Mouse (Mus musculus) heart, embryonic 10.5 days (tissue): ENCODE measurements around the gene Celf2. TPM values are rescaled to one million over a fixed set of nuclear protein-coding genes. Genes with fewer than 3 reads are reported as not detected.

Source experiments
- DNase-seq: peaks from one replicate; pipeline ENCODE4 v3.0.0-alpha.2; 2017; ENCODE audit warnings: low spot score
- H3K27ac ChIP-seq: fragments of 300-500 bp; sonication (generic); 2 replicates; pipeline ENCODE4 v1.5.1; 2016; ENCODE audit warnings: mild to moderate bottlenecking
- H3K27me3 ChIP-seq: fragments of 300-500 bp; sonication (generic); 2 replicates; pipeline ENCODE4 v1.6.1; 2016; ENCODE audit warnings: mild to moderate bottlenecking; ENCODE audit not compliant: poor library complexity, insufficient read depth, severe bottlenecking
- H3K36me3 ChIP-seq: fragments of 300-500 bp; sonication (generic); 2 replicates; pipeline ENCODE4 v1.6.1; 2016; ENCODE audit warnings: mild to moderate bottlenecking, moderate library complexity
- H3K4me1 ChIP-seq: fragments of 300-500 bp; sonication (generic); 2 replicates; pipeline ENCODE4 v1.6.1; 2016; ENCODE audit warnings: mild to moderate bottlenecking
- H3K4me3 ChIP-seq: fragments of 300-500 bp; sonication (generic); 2 replicates; pipeline ENCODE4 v1.5.1; 2016; ENCODE audit warnings: mild to moderate bottlenecking, moderate library complexity
- H3K9me3 ChIP-seq: fragments of 300-500 bp; sonication (generic); 2 replicates; pipeline ENCODE4 v1.6.1; 2016; ENCODE audit warnings: mild to moderate bottlenecking, moderate library complexity
- WGBS: fragments of 180-500 bp; shearing (Covaris S2); methylation state at CpG from one replicate; pipeline ENCODE4 v1.1.7; 2016; 5-methylcytosine and 5-hydroxymethylcytosine counted together
- polyA plus RNA-seq: library from polyadenylated mRNA; unstranded; fragments of >200 nt; fragmentation: Nextera tagmentation; extraction: Ambion mirVana; gene quantifications from 2 replicates; pipeline ENCODE4 v1.2.1, GENCODE M21; 2016

Celf2 gene
- polyA plus RNA-seq, 1 experiment from 2014 or later: 38.2 TPM

- Histone ChIP-seq H3K36me3 (no peaks in the 10 kb centered on the region), H3K4me3 (no peak overlapping the region), H3K27ac (no peak overlapping the region), H3K27me3 (no peaks in the 10 kb centered on the region), H3K9me3 (no peaks in the 10 kb centered on the region), H3K4me1 (no peaks in the 10 kb centered on the region)
- no peak for DNase-seq
- 82% methylated on average over 6 of the region's 6 CpGs for WGBS
These were observed 525.5 kb downstream of the Celf2 start for GRCm38 (mm10) chr2:6983902-6984301.

GRCm38 (mm10) chr2:6976300-6976699, 533.1 kb downstream of the Celf2 start:
- H3K27me3 ChIP-seq: no peaks in the 10 kb centered on the region
- no peak overlapping the region for H3K27ac ChIP-seq
- no peaks in the 10 kb centered on the region for H3K9me3 ChIP-seq
- H3K4me3 ChIP-seq: no peak overlapping the region
- no peaks in the 10 kb centered on the region for H3K4me1 ChIP-seq
- 89% methylated on average over 2 of the region's 2 CpGs for WGBS
- H3K36me3 ChIP-seq: no peaks in the 10 kb centered on the region
- DNase-seq: no peak

GRCm38 (mm10) chr2:6969228-6969627, 540.1 kb downstream of the Celf2 start:
- 81% methylated on average over 6 of the region's 6 CpGs for WGBS
- Histone ChIP-seq H3K4me1 (no peaks in the 10 kb centered on the region), H3K27me3 (no peaks in the 10 kb centered on the region), H3K36me3 (no peaks in the 10 kb centered on the region), H3K27ac (no peak overlapping the region), H3K9me3 (no peaks in the 10 kb centered on the region), H3K4me3 (no peak overlapping the region)
- no peak for DNase-seq

GRCm38 (mm10) chr2:6965243-6965642, 544.1 kb downstream of the Celf2 start:
- no peaks in the 10 kb centered on the region for H3K36me3 ChIP-seq
- no peaks in the 10 kb centered on the region for H3K9me3 ChIP-seq
- DNase-seq: no peak
- H3K4me1 ChIP-seq: no peaks in the 10 kb centered on the region
- no peak overlapping the region for H3K4me3 ChIP-seq
- no peaks in the 10 kb centered on the region for H3K27me3 ChIP-seq
- no peak overlapping the region for H3K27ac ChIP-seq

GRCm38 (mm10) chr2:6950702-6951101, 558.7 kb downstream of the Celf2 start:
- Histone ChIP-seq H3K27me3 (no peaks in the 10 kb centered on the region), H3K4me3 (no peak overlapping the region), H3K4me1 (peaks cover 3% of the 10 kb centered on the region; the same call in 1 of the 2 replicates), H3K27ac (no peak overlapping the region), H3K9me3 (no peaks in the 10 kb centered on the region), H3K36me3 (no peaks in the 10 kb centered on the region)
- 80% methylated on average over 4 of the region's 4 CpGs for WGBS
- DNase-seq: no peak

GRCm38 (mm10) chr2:6945638-6946415, 563.5 kb downstream of the Celf2 start:
- Histone ChIP-seq H3K36me3 (no peaks in the 10 kb centered on the region), H3K4me1 (no peaks in the 10 kb centered on the region), H3K27ac (no peak overlapping the region), H3K9me3 (no peaks in the 10 kb centered on the region), H3K27me3 (no peaks in the 10 kb centered on the region), H3K4me3 (no peak overlapping the region)
- 78% methylated on average over 9 of the region's 9 CpGs for WGBS
- no peak for DNase-seq

GRCm38 (mm10) chr2:6943651-6944050, 565.7 kb downstream of the Celf2 start:
- no peak overlapping the region for H3K4me3 ChIP-seq
- H3K27me3 ChIP-seq: no peaks in the 10 kb centered on the region
- no peaks in the 10 kb centered on the region for H3K36me3 ChIP-seq
- no peak for DNase-seq
- H3K9me3 ChIP-seq: no peaks in the 10 kb centered on the region
- no peak overlapping the region for H3K27ac ChIP-seq
- 82% methylated on average over 8 of the region's 8 CpGs for WGBS
- H3K4me1 ChIP-seq: no peaks in the 10 kb centered on the region

GRCm38 (mm10) chr2:6942635-6943390, 566.5 kb downstream of the Celf2 start:
- DNase-seq: no peak
- H3K9me3 ChIP-seq: no peaks in the 10 kb centered on the region
- H3K27ac ChIP-seq: no peak overlapping the region
- no peaks in the 10 kb centered on the region for H3K4me1 ChIP-seq
- no peak overlapping the region for H3K4me3 ChIP-seq
- H3K36me3 ChIP-seq: no peaks in the 10 kb centered on the region
- no peaks in the 10 kb centered on the region for H3K27me3 ChIP-seq
- 87% methylated on average over 2 of the region's 2 CpGs for whole genome bisulfite sequencing

GRCm38 (mm10) chr2:6939143-6939542, 570.2 kb downstream of the Celf2 start:
- Histone ChIP-seq H3K27ac (no peak overlapping the region), H3K9me3 (no peaks in the 10 kb centered on the region), H3K36me3 (no peaks in the 10 kb centered on the region), H3K4me3 (no peak overlapping the region), H3K4me1 (no peaks in the 10 kb centered on the region), H3K27me3 (no peaks in the 10 kb centered on the region)
- no peak for DNase-seq
- 95% methylated on average over 2 of the region's 2 CpGs for WGBS

GRCm38 (mm10) chr2:6933130-6933529, 576.2 kb downstream of the Celf2 start:
- Histone ChIP-seq H3K27ac (no peak overlapping the region), H3K4me1 (no peaks in the 10 kb centered on the region), H3K4me3 (no peak overlapping the region), H3K36me3 (no peaks in the 10 kb centered on the region), H3K27me3 (no peaks in the 10 kb centered on the region), H3K9me3 (no peaks in the 10 kb centered on the region)
- DNase-seq: no peak
- WGBS: 93% methylated on average over 12 of the region's 12 CpGs

GRCm38 (mm10) chr2:6927693-6928360, 581.5 kb downstream of the Celf2 start:
- no peak for DNase-seq
- WGBS: 83% methylated on average over 4 of the region's 4 CpGs
- Histone ChIP-seq H3K27me3 (no peaks in the 10 kb centered on the region), H3K4me3 (no peak overlapping the region), H3K4me1 (no peaks in the 10 kb centered on the region), H3K27ac (no peak overlapping the region), H3K9me3 (no peaks in the 10 kb centered on the region), H3K36me3 (no peaks in the 10 kb centered on the region)

- no peak for DNase-seq
- 0 out of 2 replicates have a peak, but pooled peaks cover 4% of the 10 kb centered on the region for H3K4me1 ChIP-seq
- no peak overlapping the region for H3K4me3 ChIP-seq
- H3K27ac ChIP-seq: no peak overlapping the region
- H3K9me3 ChIP-seq: no peaks in the 10 kb centered on the region
- no peaks in the 10 kb centered on the region for H3K36me3 ChIP-seq
- H3K27me3 ChIP-seq: no peaks in the 10 kb centered on the region
- WGBS: 86% methylated on average over 5 of the region's 5 CpGs
These were observed 583.9 kb downstream of the Celf2 start for GRCm38 (mm10) chr2:6925505-6925904.
